Mouse (Mus musculus) limb, embryonic 12.5 days (tissue): ENCODE measurements at regions not wholly inside any gene's neighbourhood (a gene's known extent, or its start where the extent isn't known, plus 50 kb on each side); places are given as distances from the start of the nearest gene placed in this dataset.

Experiments used
- ATAC-seq: fragments of 200-750 bp; cut with Nextera tagmentation; 2 replicates; pipeline ENCODE4 v1.8.0; 2017; ENCODE audit warnings: low read depth, moderate TSS enrichment; ENCODE audit not compliant: insufficient number of reproducible peaks, insufficient read depth, low FRiP score, low TSS enrichment
- H3K27ac ChIP-seq: fragments of 300-500 bp; sonication (generic); 2 replicates; pipeline ENCODE4 v1.5.1; 2016; ENCODE audit warnings: mild to moderate bottlenecking, moderate library complexity
- H3K27me3 ChIP-seq: fragments of 300-500 bp; sonication (generic); 2 replicates; pipeline ENCODE4 v1.6.1; 2016; ENCODE audit warnings: mild to moderate bottlenecking, moderate library complexity
- H3K36me3 ChIP-seq: fragments of 300-500 bp; sonication (generic); 2 replicates; pipeline ENCODE4 v1.6.1; 2016; ENCODE audit warnings: mild to moderate bottlenecking, moderate library complexity
- H3K4me1 ChIP-seq: fragments of 300-500 bp; sonication (generic); replicated peaks from 2 replicates; pipeline ENCODE4 v1.6.1; 2016
- H3K4me2 ChIP-seq: fragments of 300-500 bp; sonication (generic); 2 replicates; pipeline ENCODE4 v1.6.1; 2016; ENCODE audit warnings: mild to moderate bottlenecking, moderate library complexity
- H3K4me3 ChIP-seq: fragments of 300-500 bp; sonication (generic); replicated peaks from 2 replicates; pipeline ENCODE4 v1.5.1; 2016; ENCODE audit warnings: mild to moderate bottlenecking
- H3K9ac ChIP-seq: fragments of 300-500 bp; sonication (generic); replicated peaks from 2 replicates; pipeline ENCODE4 v1.6.1; 2016; ENCODE audit warnings: mild to moderate bottlenecking, moderate library complexity
- H3K9me3 ChIP-seq: fragments of 300-500 bp; sonication (generic); 2 replicates; pipeline ENCODE4 v1.6.1; 2016; ENCODE audit warnings: mild to moderate bottlenecking, moderate library complexity
- WGBS: fragments of 180-500 bp; shearing (Covaris S2); methylation state at CpG from one replicate; pipeline ENCODE4 v1.1.7; 2016; 5-methylcytosine and 5-hydroxymethylcytosine counted together

DNA sequence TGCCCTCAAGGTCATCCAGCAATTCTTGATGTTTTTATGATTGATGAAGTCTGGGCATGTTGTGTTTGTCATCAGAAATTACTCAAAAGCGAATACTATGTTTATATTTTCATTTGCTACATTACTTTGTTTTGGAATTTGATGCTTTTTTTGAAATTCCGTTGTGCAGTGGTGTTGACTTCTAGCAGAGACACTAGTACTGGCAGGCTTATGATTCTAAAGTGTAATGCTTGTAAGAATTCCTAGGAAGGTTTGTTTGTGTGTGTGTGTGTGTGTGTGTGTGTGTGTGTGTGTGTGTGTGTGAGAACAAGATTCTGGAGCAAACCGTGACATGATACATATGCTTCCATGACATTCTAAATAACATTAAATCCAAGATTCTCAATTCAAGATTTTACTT lies 458.9 kb upstream of the Sptlc3 start:
- H3K4me1 ChIP-seq = 0 out of 2 replicates have a peak, but pooled peaks cover 3% of the 10 kb centered on the region
- H3K36me3 ChIP-seq = no peaks in the 10 kb centered on the region
- WGBS = 87% methylated on average over 3 of the region's 3 CpGs
- H3K4me3 ChIP-seq = no peak overlapping the region
- H3K27me3 ChIP-seq = no peaks in the 10 kb centered on the region
- no peak overlapping the region for H3K9ac ChIP-seq
- no peaks in the 10 kb centered on the region for H3K9me3 ChIP-seq
- no peak for ATAC-seq
- no peak overlapping the region for H3K4me2 ChIP-seq
- no peak overlapping the region for H3K27ac ChIP-seq

DNA sequence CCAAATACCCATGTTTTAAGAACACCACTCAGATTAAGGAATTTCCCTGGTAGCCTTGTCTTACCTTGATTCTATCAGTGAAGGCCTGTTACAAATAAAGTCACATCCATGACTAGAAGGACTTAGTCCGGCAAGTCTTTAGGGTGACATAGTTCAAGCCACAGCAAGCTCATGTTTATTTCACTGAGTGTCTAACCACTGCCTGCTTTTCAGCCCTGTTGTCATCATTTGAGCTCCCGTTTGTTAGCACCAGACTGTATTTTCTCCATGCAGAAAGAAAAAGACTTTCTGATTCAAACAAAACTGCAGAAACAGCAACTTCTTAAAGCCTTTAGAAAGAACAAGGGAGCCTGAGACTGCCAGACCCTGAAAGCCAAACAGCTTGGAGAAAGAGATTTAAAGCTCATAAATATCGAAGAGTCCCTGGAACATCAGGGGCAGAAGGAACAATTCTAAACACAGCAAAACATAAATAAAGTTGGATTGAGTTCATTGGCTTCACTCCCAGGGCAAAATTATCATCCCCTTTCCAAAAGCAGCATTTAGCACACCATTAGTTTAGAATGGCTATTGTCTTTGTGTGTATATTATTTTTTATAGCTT lies 451.9 kb upstream of the Sptlc3 start:
- no peaks in the 10 kb centered on the region for H3K9me3 ChIP-seq
- no peaks in the 10 kb centered on the region for H3K4me1 ChIP-seq
- no peak overlapping the region for H3K9ac ChIP-seq
- no peak overlapping the region for H3K4me3 ChIP-seq
- H3K27ac ChIP-seq = no peak overlapping the region
- no peaks in the 10 kb centered on the region for H3K36me3 ChIP-seq
- no peak for ATAC-seq
- 91% methylated on average over 3 of the region's 3 CpGs for WGBS
- H3K27me3 ChIP-seq = no peaks in the 10 kb centered on the region
- no peak overlapping the region for H3K4me2 ChIP-seq

DNA sequence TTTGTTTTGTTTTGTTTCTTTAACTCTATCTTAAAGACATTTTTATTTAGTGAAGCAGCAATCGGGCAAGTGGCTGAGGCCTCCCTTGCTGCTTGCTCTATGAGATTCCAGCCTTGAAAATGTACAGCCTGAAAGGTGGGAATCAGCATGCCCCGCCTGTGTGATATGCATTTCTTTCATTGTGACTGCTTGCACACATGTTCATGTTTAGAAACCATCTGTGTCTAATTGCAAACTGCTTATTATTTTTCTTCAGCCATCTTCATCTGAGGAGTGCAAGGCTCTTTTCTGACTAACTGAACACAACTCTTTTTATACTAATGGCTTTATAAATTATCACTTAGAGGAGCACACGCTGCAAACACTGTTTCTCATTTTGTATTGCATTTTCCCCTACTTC lies 449.0 kb upstream of the Sptlc3 start:
- H3K9me3 ChIP-seq = no peaks in the 10 kb centered on the region
- no peak overlapping the region for H3K4me3 ChIP-seq
- H3K27me3 ChIP-seq = no peaks in the 10 kb centered on the region
- ATAC-seq = no peak
- H3K4me1 ChIP-seq = no peaks in the 10 kb centered on the region
- H3K9ac ChIP-seq = no peak overlapping the region
- no peak overlapping the region for H3K4me2 ChIP-seq
- 70% methylated on average over 3 of the region's 3 CpGs for WGBS
- H3K27ac ChIP-seq = no peak overlapping the region
- H3K36me3 ChIP-seq = no peaks in the 10 kb centered on the region

GRCm38 (mm10) chr2:139055249-139055648 lies 438.5 kb upstream of the Sptlc3 start:
- Histone ChIP-seq H3K9ac (no peak overlapping the region), H3K9me3 (no peaks in the 10 kb centered on the region), H3K4me2 (no peak overlapping the region), H3K27ac (no peak overlapping the region), H3K36me3 (no peaks in the 10 kb centered on the region), H3K27me3 (no peaks in the 10 kb centered on the region), H3K4me1 (no peaks in the 10 kb centered on the region), H3K4me3 (no peak overlapping the region)
- WGBS = 85% methylated on average over 2 of the region's 2 CpGs
- no peak for ATAC-seq

DNA sequence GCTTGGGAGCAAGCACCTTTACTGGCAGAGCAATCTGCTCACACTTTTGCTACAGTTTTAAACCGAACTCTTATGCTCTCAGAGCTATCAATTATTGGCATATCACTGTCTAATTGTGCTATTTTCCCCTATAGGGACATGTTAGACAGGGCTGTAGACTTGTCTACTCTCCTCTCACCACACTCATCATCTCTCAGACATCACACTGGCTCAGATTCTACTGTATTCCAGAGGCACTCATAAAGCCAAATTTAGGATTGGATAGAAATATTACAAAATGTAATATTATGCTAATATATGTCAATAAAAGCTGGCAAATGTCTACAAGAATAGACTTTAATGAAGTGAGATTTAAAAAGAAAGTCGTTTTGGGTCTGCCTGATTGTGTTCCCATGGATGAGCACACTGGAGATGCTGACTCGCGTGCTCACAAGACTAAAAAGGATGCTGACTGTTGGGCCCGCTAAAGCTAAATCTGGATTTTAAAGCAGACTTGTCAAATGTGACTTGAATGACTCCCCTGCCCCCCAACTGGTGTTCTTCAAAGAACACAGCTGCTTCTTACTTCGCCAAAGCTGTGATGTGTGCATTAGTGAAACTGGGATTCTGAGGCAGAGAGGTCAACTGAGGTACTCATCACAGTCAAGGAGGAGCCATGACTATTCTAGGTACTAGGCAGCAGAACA lies 424.3 kb upstream of the Sptlc3 start:
- no peak overlapping the region for H3K27ac ChIP-seq
- no peaks in the 10 kb centered on the region for H3K4me1 ChIP-seq
- H3K36me3 ChIP-seq = no peaks in the 10 kb centered on the region
- H3K4me3 ChIP-seq = no peak overlapping the region
- no peak overlapping the region for H3K4me2 ChIP-seq
- H3K27me3 ChIP-seq = no peaks in the 10 kb centered on the region
- no peak overlapping the region for H3K9ac ChIP-seq
- WGBS = 83% methylated on average over 6 of the region's 6 CpGs
- no peaks in the 10 kb centered on the region for H3K9me3 ChIP-seq
- ATAC-seq = no peak

GRCm38 (mm10) chr2:139071690-139072089 lies 422.0 kb upstream of the Sptlc3 start:
- WGBS = 78% methylated on average over 1 of the region's 1 CpGs
- H3K36me3 ChIP-seq = no peaks in the 10 kb centered on the region
- H3K9me3 ChIP-seq = no peaks in the 10 kb centered on the region

DNA sequence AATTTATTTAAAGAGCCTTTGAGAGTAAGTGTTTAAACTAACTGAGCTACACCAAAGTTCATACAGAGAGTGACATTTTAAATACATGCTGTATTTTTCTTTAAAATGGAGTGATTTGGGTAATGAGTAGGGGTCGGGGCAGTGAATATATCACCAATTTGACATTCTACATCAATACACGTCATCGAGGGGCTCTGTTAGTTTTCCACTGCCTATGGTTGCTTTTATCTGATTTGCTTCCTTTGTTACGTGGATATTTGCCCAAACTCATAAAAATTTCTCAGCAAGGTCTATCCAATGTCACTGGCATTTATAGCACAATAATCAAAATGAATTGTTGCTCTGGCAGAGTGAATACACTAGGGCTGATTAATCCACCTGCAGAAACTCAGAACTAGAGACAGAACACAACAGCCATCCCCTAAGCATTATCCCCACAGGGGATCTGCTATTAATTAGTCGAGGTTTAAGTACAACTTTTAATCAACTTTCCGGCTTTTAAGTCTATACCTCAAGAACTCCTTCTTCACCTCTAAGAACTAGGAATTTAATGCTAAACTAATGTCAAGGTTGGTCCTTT lies 400.1 kb upstream of the Sptlc3 start:
- ATAC-seq = no peak
- Histone ChIP-seq H3K9ac (no peak overlapping the region), H3K9me3 (no peaks in the 10 kb centered on the region), H3K4me1 (no peaks in the 10 kb centered on the region), H3K4me2 (no peak overlapping the region), H3K4me3 (no peak overlapping the region), H3K27me3 (no peaks in the 10 kb centered on the region), H3K36me3 (no peaks in the 10 kb centered on the region), H3K27ac (no peak overlapping the region)
- WGBS = 45% methylated on average over 6 of the region's 6 CpGs

More at GRCm38 (mm10) chr2:139071690-139072089, 422.0 kb upstream of the Sptlc3 start:
- Histone ChIP-seq H3K27me3 (no peaks in the 10 kb centered on the region), H3K27ac (no peak overlapping the region), H3K4me3 (no peak overlapping the region), H3K4me2 (no peak overlapping the region), H3K4me1 (no peaks in the 10 kb centered on the region), H3K9ac (no peak overlapping the region)
- no peak for ATAC-seq

- Histone ChIP-seq H3K4me1 (no peaks in the 10 kb centered on the region), H3K4me3 (no peak overlapping the region), H3K27me3 (no peaks in the 10 kb centered on the region), H3K9ac (no peak overlapping the region), H3K36me3 (no peaks in the 10 kb centered on the region), H3K4me2 (no peak overlapping the region), H3K27ac (no peak overlapping the region), H3K9me3 (no peaks in the 10 kb centered on the region)
- ATAC-seq = no peak
- WGBS = 85% methylated on average over 1 of the region's 1 CpGs
Measured at GRCm38 (mm10) chr2:139111669-139112068, 382.0 kb upstream of the Sptlc3 start.

DNA sequence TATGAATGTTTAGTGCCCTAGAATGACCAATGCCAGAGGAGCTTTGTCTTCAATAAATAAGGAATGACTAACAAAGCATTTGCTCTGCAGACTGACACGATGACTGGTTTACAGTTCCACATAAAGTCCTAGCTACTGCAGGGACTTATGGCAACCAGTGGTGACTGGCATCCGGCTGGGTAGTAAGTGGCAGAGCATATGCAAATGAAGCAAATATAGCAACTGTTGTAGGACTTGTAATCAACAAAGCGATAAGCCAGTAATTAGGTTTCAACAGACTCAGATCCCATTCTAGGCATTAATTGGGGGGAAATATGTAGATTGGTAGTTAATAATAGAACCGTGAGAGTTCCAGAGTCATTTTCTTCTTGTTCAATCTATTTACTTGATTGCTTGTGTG lies 379.2 kb upstream of the Sptlc3 start:
- WGBS = 83% methylated on average over 4 of the region's 4 CpGs
- no peak for ATAC-seq
- no peaks in the 10 kb centered on the region for H3K9me3 ChIP-seq
- H3K9ac ChIP-seq = no peak overlapping the region
- H3K4me1 ChIP-seq = no peaks in the 10 kb centered on the region
- H3K36me3 ChIP-seq = no peaks in the 10 kb centered on the region
- no peaks in the 10 kb centered on the region for H3K27me3 ChIP-seq
- H3K4me2 ChIP-seq = no peak overlapping the region
- H3K4me3 ChIP-seq = no peak overlapping the region
- no peak overlapping the region for H3K27ac ChIP-seq

- H3K4me2 ChIP-seq = no peak overlapping the region
- no peaks in the 10 kb centered on the region for H3K9me3 ChIP-seq
- no peaks in the 10 kb centered on the region for H3K27me3 ChIP-seq
- no peak overlapping the region for H3K9ac ChIP-seq
- no peak overlapping the region for H3K4me3 ChIP-seq
- no peaks in the 10 kb centered on the region for H3K4me1 ChIP-seq
- H3K27ac ChIP-seq = no peak overlapping the region
- no peaks in the 10 kb centered on the region for H3K36me3 ChIP-seq
- 90% methylated on average over 1 of the region's 1 CpGs for WGBS
- no peak for ATAC-seq
Measured at GRCm38 (mm10) chr2:139120905-139121304, 372.8 kb upstream of the Sptlc3 start.

DNA sequence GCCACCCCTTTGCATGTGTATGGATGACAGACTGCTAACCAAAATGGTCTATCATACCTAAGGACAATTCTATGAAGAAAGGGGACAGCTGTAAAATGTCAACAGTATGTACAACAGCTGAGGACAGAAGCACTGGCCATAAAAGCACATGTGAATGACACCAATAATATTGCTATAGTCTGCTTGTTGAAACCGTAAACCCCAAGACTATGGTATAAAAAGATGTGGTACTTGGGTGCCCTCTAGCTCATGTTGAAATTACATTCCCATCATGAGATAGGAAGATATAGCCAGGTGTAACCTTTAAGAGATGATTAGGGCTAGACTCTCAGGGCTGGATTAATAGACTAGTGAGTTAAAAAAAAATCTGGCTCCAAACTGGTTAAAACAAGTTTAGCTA lies 361.6 kb upstream of the Sptlc3 start:
- no peak overlapping the region for H3K4me3 ChIP-seq
- H3K4me1 ChIP-seq = no peaks in the 10 kb centered on the region
- no peak overlapping the region for H3K9ac ChIP-seq
- no peak overlapping the region for H3K27ac ChIP-seq
- no peak overlapping the region for H3K4me2 ChIP-seq
- 71% methylated on average over 1 of the region's 1 CpGs for WGBS
- no peaks in the 10 kb centered on the region for H3K36me3 ChIP-seq
- H3K9me3 ChIP-seq = no peaks in the 10 kb centered on the region
- H3K27me3 ChIP-seq = no peaks in the 10 kb centered on the region
- no peak for ATAC-seq

- no peak for ATAC-seq
- Histone ChIP-seq H3K9ac (no peak overlapping the region), H3K4me1 (no peaks in the 10 kb centered on the region), H3K4me3 (no peak overlapping the region), H3K9me3 (no peaks in the 10 kb centered on the region), H3K27me3 (no peaks in the 10 kb centered on the region), H3K27ac (no peak overlapping the region), H3K4me2 (no peak overlapping the region), H3K36me3 (no peaks in the 10 kb centered on the region)
- WGBS = 75% methylated on average over 1 of the region's 1 CpGs
Measured at GRCm38 (mm10) chr2:139147004-139147403, 346.7 kb upstream of the Sptlc3 start.
